Mouse (Mus musculus): ENCODE results near the gene Hinfp.

Gene Hinfp

DNA sequence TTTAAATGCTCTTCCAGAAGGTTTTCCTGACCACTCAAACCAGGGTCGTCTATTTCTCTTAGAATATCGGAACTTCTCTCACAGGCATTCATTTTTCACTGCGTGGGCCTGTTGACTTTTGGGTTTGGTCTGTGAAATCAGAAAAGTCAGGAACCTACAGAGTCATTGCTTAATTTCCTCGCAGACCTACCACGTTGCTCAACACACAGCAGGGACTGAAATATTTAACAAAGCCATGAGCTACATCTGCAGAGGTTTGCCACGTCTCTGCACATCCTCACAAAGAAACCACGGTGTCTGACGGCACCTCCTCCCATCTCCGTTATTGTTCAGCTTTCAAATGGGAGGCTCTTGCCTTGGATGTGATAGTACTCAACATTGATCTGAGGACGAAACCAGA is 46.5 kb downstream of the Hinfp start:
- no peak for DNase-seq (ENCODE audit: low read depth, low spot score)

DNA sequence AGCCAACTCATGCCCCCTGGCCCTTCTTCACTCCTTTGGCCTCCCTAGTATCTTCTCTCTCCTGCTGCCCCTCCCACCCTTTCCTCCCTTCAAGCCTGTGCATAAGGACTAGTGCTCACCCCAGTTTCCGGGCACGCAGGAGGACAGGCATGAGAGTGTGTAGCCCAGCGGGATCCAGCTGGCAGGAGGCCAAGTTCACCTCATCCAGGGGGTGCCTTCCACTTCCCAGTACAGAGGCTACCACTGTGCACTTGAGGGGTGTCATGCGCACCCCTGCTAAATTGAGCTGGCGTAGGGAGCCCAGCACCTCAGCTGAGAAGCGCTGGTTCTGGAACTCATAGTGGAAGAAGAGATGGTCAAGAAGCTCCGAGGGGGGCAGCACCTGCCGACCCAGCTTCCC is 49.3 kb downstream of the Hinfp start:
- no peak for DNase-seq (ENCODE audit: low read depth, low spot score)

DNA sequence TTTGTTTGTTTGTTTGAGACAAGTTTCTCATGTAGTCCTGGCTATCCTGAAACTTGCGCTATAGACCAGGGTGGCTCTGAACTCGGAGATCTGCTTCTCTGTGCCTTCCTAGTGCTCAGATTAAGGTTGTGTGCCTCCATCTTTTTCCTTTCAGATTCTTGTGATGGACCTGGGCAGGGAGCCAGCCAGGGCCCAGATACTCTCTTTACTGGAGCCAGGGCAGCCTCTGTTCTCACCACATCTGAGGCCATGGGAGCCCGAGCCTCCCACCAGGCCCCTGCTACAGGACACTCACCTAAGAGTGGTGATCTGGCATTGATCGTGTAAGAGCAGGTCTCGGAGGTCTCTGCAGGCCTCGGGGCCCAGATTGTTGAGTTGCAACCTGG is 50.3 kb downstream of the Hinfp start:
- DNase-seq (ENCODE audit: low read depth, low spot score), result no peak

DNA sequence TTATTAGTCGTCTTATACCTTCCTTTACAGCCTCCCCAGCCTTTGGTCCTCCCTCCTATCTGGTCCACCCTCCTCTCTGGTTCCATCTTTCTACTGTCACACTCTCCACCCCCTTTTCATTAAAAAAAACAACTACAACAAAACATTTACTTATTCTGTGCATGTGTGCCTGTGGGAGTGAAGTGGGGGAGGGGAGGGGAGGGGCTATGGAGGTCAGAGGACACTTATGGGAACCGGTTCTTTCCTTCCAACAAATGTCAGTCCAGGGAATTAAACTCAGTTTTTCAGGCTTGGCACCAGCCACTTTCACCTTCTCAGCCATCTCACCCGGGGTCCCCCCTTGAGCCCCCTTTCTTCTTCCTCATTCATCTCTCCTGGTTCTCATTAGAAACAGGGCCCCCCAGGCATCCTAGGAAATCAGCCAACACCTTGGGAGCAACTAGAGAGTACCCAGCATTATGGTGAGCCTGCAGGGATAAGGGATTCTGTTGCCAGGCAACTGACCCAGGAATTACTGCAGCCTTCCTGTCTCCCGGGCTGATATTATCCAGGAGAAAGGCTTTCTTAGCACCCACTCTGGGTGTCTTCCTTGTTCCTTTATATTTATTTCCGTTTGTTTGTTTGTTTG is 50.8 kb downstream of the Hinfp start:
- no peak for DNase-seq (ENCODE audit: low read depth, low spot score)

DNA sequence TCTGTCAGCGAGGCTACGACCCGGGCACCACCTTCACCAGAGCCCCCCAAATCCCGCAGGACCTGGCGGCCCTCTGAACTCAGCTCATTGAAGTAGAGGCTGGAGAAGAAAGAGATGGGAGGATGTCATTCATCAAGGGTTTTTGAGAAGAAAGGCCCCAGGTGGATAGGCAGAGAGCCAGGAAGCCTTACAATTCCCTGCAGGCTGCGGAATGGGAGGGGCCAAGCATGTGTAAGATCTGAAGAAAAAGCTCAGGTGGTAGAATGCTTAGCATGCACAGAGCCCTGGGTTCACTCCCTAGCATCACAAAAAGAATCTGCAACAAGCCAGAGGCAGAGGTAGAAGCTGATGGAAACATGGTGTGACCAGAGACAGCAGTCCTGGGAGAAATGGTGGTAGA is 52.0 kb downstream of the Hinfp start:
- peak; percentile 45 for DNase-seq (ENCODE audit: low read depth, low spot score)

DNA sequence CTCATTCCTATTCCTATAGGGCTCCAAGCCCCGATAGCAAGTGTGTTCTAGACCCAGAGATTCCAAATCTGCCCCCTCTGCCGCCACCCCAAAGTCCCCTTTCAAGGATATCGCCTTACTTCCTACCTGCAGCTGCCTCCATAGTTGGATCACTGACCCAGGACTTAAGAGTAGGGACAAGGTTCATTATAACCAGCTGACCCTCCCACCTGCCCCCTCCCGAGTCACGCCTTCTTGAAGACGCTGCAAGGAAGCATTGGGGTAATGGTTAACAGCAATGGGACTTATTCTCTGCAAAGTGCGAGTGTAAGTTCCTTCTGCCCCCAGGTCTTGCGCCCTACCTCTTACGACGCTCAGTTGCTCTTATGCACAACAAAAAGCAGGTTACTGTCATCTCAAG is 54.2 kb downstream of the Hinfp start, which contains the start of gene Pdzd3:
TSS of gene Pdzd3 (minus strand) at position 158 of the 400 bp plus-strand sequence.
- no peak for DNase-seq (ENCODE audit: low read depth, low spot score)

DNA sequence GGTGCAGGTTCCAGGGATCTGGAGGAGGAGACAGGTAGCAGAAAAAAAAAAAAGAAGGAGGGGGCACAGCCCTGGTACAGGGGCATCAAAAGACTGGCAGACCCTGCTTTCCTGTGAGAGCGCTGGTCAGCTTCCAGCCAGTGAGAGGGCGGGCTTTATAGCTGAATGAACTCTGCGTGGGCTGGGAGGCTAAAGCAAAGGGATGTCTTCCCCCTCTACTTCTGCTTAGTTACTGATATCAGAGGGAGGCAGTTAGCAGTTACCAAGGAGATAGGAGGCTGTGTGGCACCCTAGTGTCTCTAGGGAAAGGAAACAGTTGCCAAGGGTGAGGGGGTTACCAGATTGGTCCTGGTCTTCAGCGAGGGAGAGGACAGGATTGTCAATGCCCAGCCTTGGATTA is 55.0 kb downstream of the Hinfp start:
- no peak for DNase-seq (ENCODE audit: low read depth, low spot score)

DNA sequence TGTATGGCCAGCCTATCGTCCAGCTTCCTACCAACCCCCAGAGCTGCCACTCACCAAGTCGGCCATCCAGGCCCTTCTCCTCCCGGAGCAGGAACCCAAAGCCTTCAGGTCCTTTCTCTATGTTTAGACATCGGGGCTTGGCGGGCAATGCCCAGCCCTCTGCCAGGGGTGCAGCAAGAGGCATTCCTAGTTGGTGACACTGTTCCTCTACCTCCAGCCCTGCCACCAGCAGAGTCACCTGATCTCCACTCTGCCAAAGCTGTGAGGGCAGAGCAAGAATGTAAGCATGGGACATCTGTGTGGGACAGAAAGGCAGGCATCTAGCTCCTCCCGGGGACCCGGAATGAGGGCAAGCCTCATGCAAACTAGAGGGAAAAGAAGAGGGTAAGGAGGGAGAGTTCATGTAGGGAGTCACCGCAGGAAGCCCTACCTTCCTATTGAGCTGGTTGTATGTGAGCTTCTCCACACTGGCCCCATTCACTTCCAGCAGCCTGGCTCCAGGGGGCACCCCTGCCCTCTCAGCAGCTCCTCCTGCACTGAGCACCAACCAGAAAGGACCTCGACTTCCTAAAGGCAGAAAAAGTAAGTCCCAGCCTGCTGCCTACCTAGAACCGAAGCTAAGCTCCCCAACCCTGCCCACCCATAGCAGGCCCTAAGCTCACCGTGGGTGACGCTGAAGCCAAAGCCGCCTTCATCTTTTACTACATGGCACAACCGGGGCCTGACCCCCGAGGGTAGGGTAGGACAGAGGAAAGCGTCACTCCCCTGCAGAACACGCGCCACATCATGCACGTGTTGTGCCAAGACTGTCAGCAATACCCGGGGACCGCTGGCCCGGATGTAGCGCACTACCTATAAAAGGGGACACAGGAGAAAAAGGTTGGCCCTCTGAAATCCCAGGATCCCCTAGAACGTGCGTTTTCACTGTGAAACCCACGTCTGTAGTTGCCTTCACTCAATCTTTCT is 56.0 kb downstream of the Hinfp start:
- DNase-seq (ENCODE audit: low read depth, low spot score), result peak; percentile 83

DNA sequence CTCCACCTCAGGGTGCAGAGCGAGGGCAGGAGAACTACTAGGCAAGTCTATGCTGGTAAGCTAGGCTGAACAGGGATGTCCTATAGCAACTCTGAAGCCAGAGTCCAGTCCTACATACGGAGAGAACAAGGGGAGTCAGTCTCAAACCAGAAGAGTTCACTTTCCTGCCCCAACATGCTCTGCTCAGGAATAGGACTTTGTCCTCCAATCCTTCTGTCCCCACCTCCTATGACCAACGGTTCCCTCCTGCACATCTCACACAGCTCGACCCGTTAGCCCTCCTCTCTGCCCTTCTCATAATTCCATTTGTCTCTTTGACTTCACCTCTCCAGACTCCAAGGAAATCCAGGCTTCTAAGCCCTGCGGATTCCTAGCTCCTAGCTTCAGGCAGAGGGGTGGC is 57.6 kb downstream of the Hinfp start:
- no peak for DNase-seq (ENCODE audit: low read depth, low spot score)

DNA sequence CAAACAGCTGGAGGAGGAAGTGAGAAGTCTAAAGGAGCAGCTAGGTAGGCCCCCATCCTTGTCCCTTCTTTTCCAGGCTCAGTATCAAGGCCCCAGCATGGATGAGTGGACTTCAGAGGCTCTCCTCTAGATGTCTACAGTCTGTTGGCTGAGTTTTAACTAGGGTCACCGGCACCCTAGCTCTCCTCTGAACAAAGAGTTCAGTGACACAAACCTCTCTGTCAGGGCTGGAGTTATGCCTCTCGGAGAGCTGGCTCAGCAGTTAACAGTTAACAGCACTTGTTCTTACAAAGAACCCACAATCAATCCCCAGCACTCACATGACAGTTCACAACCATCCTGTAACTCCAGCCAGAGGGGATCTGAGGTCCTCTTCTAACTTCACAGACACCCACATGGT is 61.9 kb downstream of the Hinfp start:
- no peak for DNase-seq (ENCODE audit: low read depth, low spot score)

Data from ZHBTc4 (cell line).